Mouse (Mus musculus) intestine, embryonic 14.5 days (tissue): ENCODE measurements around the gene Gphn. TPM values are rescaled to one million over a fixed set of nuclear protein-coding genes. Genes with fewer than 3 reads are reported as not detected.

ENCODE experiments used
- ATAC-seq: fragments of 200-750 bp; cut with Nextera tagmentation; replicated peaks from 2 replicates; pipeline ENCODE4 v1.8.0; 2017; ENCODE audit warnings: low read depth, moderate number of reproducible peaks, moderate TSS enrichment, moderate library complexity; ENCODE audit not compliant: low FRiP score, low TSS enrichment
- DNase-seq: peaks from one replicate; pipeline ENCODE4 v3.0.0-alpha.2; 2018; ENCODE audit warnings: low spot score
- H3K27ac ChIP-seq: fragments of 300-500 bp; sonication (generic); 2 replicates; pipeline ENCODE4 v1.5.1; 2014; ENCODE audit warnings: low read depth, mild to moderate bottlenecking, control low read depth
- H3K27me3 ChIP-seq: fragments of 300-500 bp; sonication (generic); replicated peaks from 2 replicates; pipeline ENCODE4 v1.6.1; 2014; ENCODE audit warnings: low read length, control low read depth; ENCODE audit not compliant: control insufficient read depth, insufficient read depth
- H3K36me3 ChIP-seq: fragments of 300-500 bp; sonication (generic); 2 replicates; pipeline ENCODE4 v1.6.1; 2014; ENCODE audit warnings: low read length, control low read depth; ENCODE audit not compliant: control insufficient read depth, insufficient read depth
- H3K4me1 ChIP-seq: fragments of 300-500 bp; sonication (generic); replicated peaks from 2 replicates; pipeline ENCODE4 v1.6.1; 2014; ENCODE audit warnings: low read length, control low read depth, mixed read lengths; ENCODE audit not compliant: control insufficient read depth, insufficient read depth
- H3K4me2 ChIP-seq: fragments of 300-500 bp; sonication (generic); 2 replicates; pipeline ENCODE4 v1.6.1; 2014; ENCODE audit warnings: low read length
- H3K4me3 ChIP-seq: fragments of 300-500 bp; sonication (generic); 2 replicates; pipeline ENCODE4 v1.5.1; 2014; ENCODE audit warnings: low read depth, low read length, control low read depth, mixed read lengths
- H3K9ac ChIP-seq: fragments of 300-500 bp; sonication (generic); 2 replicates; pipeline ENCODE4 v1.6.1; 2014; ENCODE audit warnings: mild to moderate bottlenecking, low read length
- H3K9me3 ChIP-seq: fragments of 300-500 bp; sonication (generic); 2 replicates; pipeline ENCODE4 v1.6.1; 2016; ENCODE audit warnings: low read length, control low read depth; ENCODE audit not compliant: control insufficient read depth
- WGBS: fragments of 180-500 bp; shearing (Covaris S2); extraction: QIAGEN DNeasy Blood & Tissue Kit; methylation state at CpG from one replicate; pipeline ENCODE4 v1.1.7; 2014; 5-methylcytosine and 5-hydroxymethylcytosine counted together
- polyA plus RNA-seq: library from polyadenylated mRNA; unstranded; fragments of >200 nt; fragmentation: Nextera tagmentation; extraction: Ambion mirVana; gene quantifications from 2 replicates; pipeline ENCODE4 v1.2.1, GENCODE M21; 2014

Gene Gphn
- polyA plus RNA-seq, 1 experiment from 2014 or later, result 20.3 TPM

DNA sequence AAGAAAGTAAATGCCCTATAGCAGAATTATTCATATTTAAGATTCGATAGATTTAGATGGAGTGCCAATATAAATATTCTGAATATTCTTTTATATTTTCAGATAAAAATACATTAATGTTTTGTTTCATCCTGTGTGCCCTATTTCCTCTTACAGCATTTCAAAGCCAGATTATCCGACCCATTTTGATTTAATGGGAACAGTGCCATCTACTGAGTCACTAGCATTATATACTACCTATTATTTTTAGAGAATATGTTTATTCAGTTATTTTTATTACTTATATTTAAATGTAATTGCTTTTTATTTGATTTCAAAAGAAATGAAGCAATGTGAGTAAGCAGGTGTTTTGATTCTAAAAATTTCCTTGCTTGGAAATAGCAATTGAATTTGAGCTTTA lies 51.2 kb downstream of the Gphn start:
- H3K9me3 ChIP-seq, result no peaks in the 10 kb centered on the region
- H3K36me3 ChIP-seq, result no peaks in the 10 kb centered on the region
- H3K4me1 ChIP-seq, result no peaks in the 10 kb centered on the region
- H3K27ac ChIP-seq, result no peak overlapping the region
- no peak overlapping the region for H3K4me2 ChIP-seq
- H3K4me3 ChIP-seq, result no peak overlapping the region
- DNase-seq (no peak), ATAC-seq (no peak)
- H3K27me3 ChIP-seq, result no peaks in the 10 kb centered on the region
- no peak overlapping the region for H3K9ac ChIP-seq
- WGBS, result 73% methylated on average over 2 of the region's 2 CpGs

GRCm38 (mm10) chr12:78290384-78290783 lies 64.2 kb downstream of the Gphn start:
- Histone ChIP-seq H3K27me3 (no peaks in the 10 kb centered on the region), H3K27ac (no peak overlapping the region), H3K4me2 (no peak overlapping the region), H3K9ac (no peak overlapping the region), H3K9me3 (no peaks in the 10 kb centered on the region), H3K4me3 (no peak overlapping the region), H3K4me1 (no peaks in the 10 kb centered on the region), H3K36me3 (no peaks in the 10 kb centered on the region)
- 87% methylated on average over 1 of the region's 1 CpGs for WGBS
- DNase-seq (no peak), ATAC-seq (no peak)

DNA sequence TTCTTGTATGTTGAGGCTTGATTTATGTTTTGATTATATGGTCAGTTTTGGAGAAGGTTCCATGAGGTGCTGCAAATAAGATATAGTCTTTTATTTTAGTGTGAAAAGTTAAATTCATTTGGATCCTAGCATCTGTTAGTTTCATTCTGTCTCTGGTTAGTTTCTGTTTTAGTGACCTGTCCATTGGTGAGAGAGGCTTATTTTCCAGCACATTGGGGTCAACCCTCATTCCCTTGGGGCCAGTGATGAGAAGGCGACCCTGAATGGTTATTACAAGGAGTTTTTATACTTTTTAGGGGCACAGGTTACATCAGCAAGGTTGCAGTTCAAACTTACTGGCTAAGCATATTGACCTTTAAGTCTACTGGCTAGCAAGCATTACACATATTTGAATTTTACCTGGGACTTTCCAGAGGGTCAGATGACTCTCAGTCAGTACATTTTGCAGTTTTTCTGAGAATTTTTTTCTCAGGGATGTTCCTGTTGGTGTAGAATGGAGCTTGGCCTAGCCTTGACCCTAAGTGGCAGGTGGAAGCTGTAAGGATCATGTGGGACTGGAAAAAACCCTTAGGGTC lies 72.7 kb downstream of the Gphn start:
- DNase-seq (no peak), ATAC-seq (no peak)
- WGBS, result 71% methylated on average over 1 of the region's 1 CpGs

DNA sequence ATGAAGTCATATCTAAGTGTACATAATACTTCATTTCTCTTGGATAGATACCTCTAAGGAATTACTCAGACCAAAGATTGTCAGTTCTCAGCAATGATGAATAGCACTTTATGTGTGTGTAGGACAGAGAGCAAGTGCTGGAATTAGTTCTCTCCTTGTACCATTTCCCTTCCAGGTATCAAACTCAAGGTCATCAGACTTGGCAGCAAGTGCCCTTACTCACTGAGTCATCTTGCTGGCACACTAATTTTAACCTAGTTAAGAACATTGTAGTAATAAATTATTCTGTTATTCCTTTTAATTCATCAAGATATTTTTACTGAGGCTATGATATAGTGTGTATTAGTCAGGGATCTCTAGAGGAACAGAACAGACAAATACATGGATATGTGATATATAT lies 88.9 kb downstream of the Gphn start:
- ATAC-seq, result no peak
- DNase-seq, result no peak
- H3K27me3 ChIP-seq, result no peaks in the 10 kb centered on the region
- no peak overlapping the region for H3K4me3 ChIP-seq
- H3K9me3 ChIP-seq, result no peaks in the 10 kb centered on the region
- no peak overlapping the region for H3K9ac ChIP-seq
- no peak overlapping the region for H3K27ac ChIP-seq
- H3K36me3 ChIP-seq, result no peaks in the 10 kb centered on the region
- no peaks in the 10 kb centered on the region for H3K4me1 ChIP-seq
- H3K4me2 ChIP-seq, result no peak overlapping the region

More for the DNA sequence above, 72.7 kb downstream of the Gphn start:
- H3K4me2 ChIP-seq, result no peak overlapping the region
- no peaks in the 10 kb centered on the region for H3K4me1 ChIP-seq
- no peaks in the 10 kb centered on the region for H3K27me3 ChIP-seq
- no peak overlapping the region for H3K9ac ChIP-seq
- no peak overlapping the region for H3K4me3 ChIP-seq
- no peak overlapping the region for H3K27ac ChIP-seq
- H3K9me3 ChIP-seq, result no peaks in the 10 kb centered on the region
- no peaks in the 10 kb centered on the region for H3K36me3 ChIP-seq

DNA sequence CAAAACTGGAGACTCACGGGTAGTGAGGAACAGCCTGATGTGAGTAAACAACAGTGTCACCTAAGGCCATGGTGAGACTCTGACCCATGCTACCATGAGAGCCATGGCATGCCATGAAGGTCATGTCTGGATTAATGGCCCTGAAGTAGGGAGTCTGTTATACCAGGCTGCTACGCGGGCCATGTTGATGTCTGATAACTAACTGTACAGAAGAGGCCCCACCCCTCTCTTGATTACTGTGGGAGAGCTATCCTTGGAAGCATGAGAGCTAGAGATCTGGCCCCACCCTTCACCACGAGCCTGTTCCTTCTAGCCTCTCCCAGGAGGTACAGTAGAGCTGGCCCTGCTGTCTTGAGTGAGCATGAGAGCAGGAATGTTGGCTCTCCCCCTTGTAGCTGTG lies 101.8 kb downstream of the Gphn start:
- H3K9ac ChIP-seq, result no peak overlapping the region
- no peaks in the 10 kb centered on the region for H3K36me3 ChIP-seq
- H3K27ac ChIP-seq, result no peak overlapping the region
- H3K4me1 ChIP-seq, result no peaks in the 10 kb centered on the region
- H3K9me3 ChIP-seq, result no peaks in the 10 kb centered on the region
- H3K4me3 ChIP-seq, result no peak overlapping the region
- H3K4me2 ChIP-seq, result no peak overlapping the region
- DNase-seq, result peak; percentile 39
- ATAC-seq, result no peak
- no peaks in the 10 kb centered on the region for H3K27me3 ChIP-seq
- WGBS, result 90% methylated on average over 4 of the region's 4 CpGs

- WGBS, result 57% methylated on average over 3 of the region's 3 CpGs
- H3K4me2 ChIP-seq, result no peak overlapping the region
- H3K36me3 ChIP-seq, result no peaks in the 10 kb centered on the region
- H3K9me3 ChIP-seq, result no peaks in the 10 kb centered on the region
- no peak overlapping the region for H3K9ac ChIP-seq
- H3K4me3 ChIP-seq, result no peak overlapping the region
- DNase-seq (peak; percentile 63), ATAC-seq (no peak)
- H3K27ac ChIP-seq, result no peak overlapping the region
- no peaks in the 10 kb centered on the region for H3K4me1 ChIP-seq
- no peaks in the 10 kb centered on the region for H3K27me3 ChIP-seq
Measured at GRCm38 (mm10) chr12:78332107-78332506, 105.9 kb downstream of the Gphn start.

GRCm38 (mm10) chr12:78356472-78356871 lies 130.3 kb downstream of the Gphn start:
- no peak for DNase-seq
- no peaks in the 10 kb centered on the region for H3K9me3 ChIP-seq
- H3K4me3 ChIP-seq, result no peak overlapping the region
- H3K9ac ChIP-seq, result no peak overlapping the region
- no peak overlapping the region for H3K4me2 ChIP-seq
- H3K27ac ChIP-seq, result no peak overlapping the region
- no peak for ATAC-seq
- WGBS, result 78% methylated on average over 2 of the region's 2 CpGs
- H3K27me3 ChIP-seq, result no peaks in the 10 kb centered on the region
- H3K4me1 ChIP-seq, result no peaks in the 10 kb centered on the region
- no peaks in the 10 kb centered on the region for H3K36me3 ChIP-seq

GRCm38 (mm10) chr12:78389267-78389666 lies 163.1 kb downstream of the Gphn start:
- Histone ChIP-seq H3K4me2 (no peak overlapping the region), H3K4me1 (no peaks in the 10 kb centered on the region), H3K36me3 (no peaks in the 10 kb centered on the region), H3K27me3 (no peaks in the 10 kb centered on the region), H3K27ac (no peak overlapping the region), H3K9me3 (no peaks in the 10 kb centered on the region), H3K4me3 (no peak overlapping the region), H3K9ac (no peak overlapping the region)
- no peak for ATAC-seq
- DNase-seq, result no peak

GRCm38 (mm10) chr12:78395297-78395696 lies 169.1 kb downstream of the Gphn start:
- Histone ChIP-seq H3K4me1 (no peaks in the 10 kb centered on the region), H3K27me3 (no peaks in the 10 kb centered on the region), H3K4me2 (no peak overlapping the region), H3K9ac (no peak overlapping the region), H3K9me3 (no peaks in the 10 kb centered on the region), H3K27ac (no peak overlapping the region), H3K4me3 (no peak overlapping the region), H3K36me3 (no peaks in the 10 kb centered on the region)
- WGBS, result 96% methylated on average over 1 of the region's 1 CpGs
- ATAC-seq (no peak), DNase-seq (no peak)
